Comparison of ENCODE assay signal across 22 mouse cellular contexts in genomic region chr6:49166318-49166717, GRCm38 (mm10). TPM values are rescaled to one million over a fixed set of nuclear protein-coding genes. Genes with fewer than 3 reads are reported as not detected.
"Had no signal": no experiment of that assay in that cellular context is flagged by ENCODE, and none has a peak within 500 bp of the region (broad histone marks: within the 10 kb centered on the region; RNA-seq: fewer than 3 reads in every experiment).

No protein-coding gene starts in this region.

- H3K27me3 ChIP-seq: limb, embryonic 13.5 days; liver, embryonic 12.5 days; liver, embryonic 15.5 days; midbrain, embryonic 12.5 days; midbrain, embryonic 15.5 days; neural tube, embryonic 12.5 days; neural tube, embryonic 15.5 days; stomach, embryonic 15.5 days had no signal

- H3K9ac ChIP-seq: limb, embryonic 13.5 days; liver, embryonic 12.5 days; liver, embryonic 15.5 days; midbrain, embryonic 12.5 days; midbrain, embryonic 15.5 days; neural tube, embryonic 12.5 days; neural tube, embryonic 15.5 days; stomach, embryonic 15.5 days had no signal

- H3K9me3 ChIP-seq: limb, embryonic 13.5 days; liver, embryonic 12.5 days; liver, embryonic 15.5 days; midbrain, embryonic 12.5 days; midbrain, embryonic 15.5 days; neural tube, embryonic 12.5 days; neural tube, embryonic 15.5 days; stomach, embryonic 15.5 days had no signal

- H3K27ac ChIP-seq: kidney, postnatal 0 days; limb, embryonic 13.5 days; liver, embryonic 12.5 days; liver, embryonic 15.5 days; macrophage; midbrain, embryonic 12.5 days; midbrain, embryonic 15.5 days; neural tube, embryonic 12.5 days; neural tube, embryonic 15.5 days; stomach, embryonic 15.5 days had no signal

- H3K36me3 ChIP-seq: liver, embryonic 15.5 days; midbrain, embryonic 15.5 days; neural tube, embryonic 12.5 days; neural tube, embryonic 15.5 days; stomach, embryonic 15.5 days had no signal

- H3K4me2 ChIP-seq: limb, embryonic 13.5 days; liver, embryonic 12.5 days; liver, embryonic 15.5 days; midbrain, embryonic 12.5 days; midbrain, embryonic 15.5 days; neural tube, embryonic 12.5 days; neural tube, embryonic 15.5 days; stomach, embryonic 15.5 days had no signal

- DNase-seq: kidney, adult 18-20 months; layer of hippocampus, postnatal 36 days; lung, adult 2 months; lung, postnatal 14 days; right cerebral cortex, adult 18-20 months; right cerebral cortex, postnatal 14 days; right cerebral cortex, postnatal 4 days; thymus, adult 2 months; thymus, postnatal 14 days; thymus, postnatal 4 days had no signal

- ATAC-seq: liver, embryonic 12.5 days; midbrain, embryonic 15.5 days had no signal

- H3K4me3 ChIP-seq: limb, embryonic 13.5 days; liver, embryonic 12.5 days; liver, embryonic 15.5 days; midbrain, embryonic 12.5 days; midbrain, embryonic 15.5 days; neural tube, embryonic 12.5 days; neural tube, embryonic 15.5 days; stomach, embryonic 15.5 days had no signal

RNA-seq across cellular contexts. Expression of gene Igf2bp3, which starts 48.4 kb away (rescaled TPM):
- total RNA-seq: layer of hippocampus, adult 8-10 months; layer of hippocampus, postnatal 36 days; left cerebral cortex, adult 8-10 months had no signal
